Mouse (Mus musculus) hindbrain, embryonic 10.5 days (tissue): ENCODE data around the gene Thrap3. TPM values are rescaled to one million over a fixed set of nuclear protein-coding genes. Genes with fewer than 3 reads are reported as not detected.

Experiments used
- DNase-seq: peaks from one replicate; pipeline ENCODE4 v3.0.0-alpha.2; 2017; ENCODE audit warnings: low spot score
- H3K27ac ChIP-seq: fragments of 300-500 bp; sonication (generic); 2 replicates; pipeline ENCODE4 v1.5.1; 2016; ENCODE audit warnings: mild to moderate bottlenecking, moderate library complexity
- H3K27me3 ChIP-seq: fragments of 300-500 bp; sonication (generic); 2 replicates; pipeline ENCODE4 v1.6.1; 2016; ENCODE audit warnings: mild to moderate bottlenecking; ENCODE audit not compliant: poor library complexity, insufficient read depth, severe bottlenecking
- H3K36me3 ChIP-seq: fragments of 300-500 bp; sonication (generic); 2 replicates; pipeline ENCODE4 v1.6.1; 2016; ENCODE audit warnings: mild to moderate bottlenecking, moderate library complexity
- H3K4me1 ChIP-seq: fragments of 300-500 bp; sonication (generic); replicated peaks from 2 replicates; pipeline ENCODE4 v1.6.1; 2016; ENCODE audit warnings: mild to moderate bottlenecking
- H3K4me3 ChIP-seq: fragments of 300-500 bp; sonication (generic); 2 replicates; pipeline ENCODE4 v1.5.1; 2016; ENCODE audit warnings: mild to moderate bottlenecking, moderate library complexity
- H3K9me3 ChIP-seq: fragments of 300-500 bp; sonication (generic); 2 replicates; pipeline ENCODE4 v1.6.1; 2016; ENCODE audit warnings: mild to moderate bottlenecking, moderate library complexity
- WGBS: fragments of 180-500 bp; shearing (Covaris S2); methylation state at CpG from one replicate; pipeline ENCODE4 v1.1.7; 2016; 5-methylcytosine and 5-hydroxymethylcytosine counted together
- polyA plus RNA-seq: library from polyadenylated mRNA; unstranded; fragments of >200 nt; fragmentation: Nextera tagmentation; extraction: Ambion mirVana; gene quantifications from 2 replicates; pipeline ENCODE4 v1.2.1, GENCODE M21; 2016

The Thrap3 gene
- 230 and 252 TPM in 2 replicates for polyA plus RNA-seq

DNA sequence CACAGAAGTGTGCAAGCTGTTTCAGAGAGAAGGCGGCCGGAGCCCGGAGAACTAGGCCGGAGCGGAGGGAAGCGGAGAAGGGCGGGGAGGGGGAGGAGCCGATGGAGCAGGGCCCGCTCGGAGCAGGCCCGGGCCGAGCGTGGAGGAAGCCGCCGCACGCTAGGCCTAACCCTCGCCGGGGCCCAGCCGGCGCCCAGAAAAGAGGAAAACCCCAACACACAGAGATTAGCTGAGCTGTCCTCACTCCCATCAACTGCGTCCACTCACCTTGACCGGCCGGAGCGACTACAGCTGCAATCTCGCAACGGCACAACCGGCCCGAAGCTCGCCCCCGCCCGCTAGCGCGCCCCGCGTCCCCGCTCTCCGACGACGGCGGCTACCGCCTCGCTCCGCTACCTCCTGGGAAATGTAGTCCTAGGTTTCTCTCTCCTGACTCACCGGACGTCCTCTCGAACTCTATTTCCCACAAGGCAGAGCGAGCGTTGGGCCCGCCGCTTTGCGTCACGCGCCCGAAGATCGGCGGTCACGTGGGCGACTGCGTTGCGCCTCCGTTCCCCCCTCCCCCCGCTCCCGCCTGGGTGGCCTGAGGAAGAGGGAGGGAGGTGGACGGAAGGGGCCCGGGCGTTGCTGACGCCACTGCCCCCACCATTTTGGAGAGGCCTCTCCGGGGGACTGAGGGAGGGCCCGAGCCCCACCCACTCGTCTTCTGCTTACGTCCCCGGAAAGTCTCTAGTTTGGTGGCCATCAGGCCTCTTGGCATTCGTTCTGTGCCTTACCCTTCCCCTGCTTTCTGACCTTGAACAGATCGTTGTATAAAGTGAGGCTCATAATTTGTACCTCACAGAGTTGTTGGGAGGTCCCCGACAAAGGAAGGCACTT is at the start of gene Thrap3:
TSS of gene Thrap3 (minus strand) at position 458 of the 879 bp plus-strand sequence.
- Histone ChIP-seq H3K36me3 (peaks cover 32% of the 10 kb centered on the region), H3K27ac (peak within 1 kb of the TSS; percentile 97), H3K9me3 (no peaks in the 10 kb centered on the region), H3K4me3 (peak within 1 kb of the TSS; percentile 80), H3K27me3 (no peaks in the 10 kb centered on the region), H3K4me1 (peaks cover 30% of the 10 kb centered on the region)
- WGBS = under 1% methylated on average over 75 of the region's 75 CpGs
- DNase-seq = peak; percentile 99

DNA sequence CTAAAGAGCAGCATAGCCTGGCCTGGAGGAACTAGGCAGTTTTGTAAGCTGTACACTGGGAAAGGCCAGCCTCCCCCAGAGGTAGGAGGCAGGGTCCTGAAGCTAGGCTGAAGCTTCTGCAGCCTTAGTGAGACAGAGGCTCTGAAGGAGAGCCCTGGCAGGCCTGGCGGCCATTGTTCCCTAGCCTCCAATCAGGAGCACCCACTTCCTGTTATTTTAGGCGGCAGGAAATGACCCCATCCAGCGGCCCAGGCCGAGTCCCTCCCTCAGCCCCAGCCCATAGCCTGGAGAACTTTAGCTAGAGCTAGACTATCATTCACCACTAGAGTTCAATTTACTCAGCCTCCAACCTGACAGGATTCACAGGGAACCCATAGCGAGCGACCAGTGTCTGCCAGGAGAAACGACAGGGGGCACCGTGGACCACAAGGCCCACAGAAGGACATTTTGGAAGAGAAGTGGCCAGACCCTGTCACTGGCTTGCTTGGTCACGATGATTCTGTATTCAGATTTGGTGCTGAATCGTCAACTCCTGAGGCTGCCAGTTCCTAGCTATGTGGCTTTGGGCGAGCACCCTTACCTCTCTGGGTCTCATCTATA is 49.2 kb upstream of the Thrap3 start:
- peaks cover 57% of the 10 kb centered on the region for H3K36me3 ChIP-seq

DNA sequence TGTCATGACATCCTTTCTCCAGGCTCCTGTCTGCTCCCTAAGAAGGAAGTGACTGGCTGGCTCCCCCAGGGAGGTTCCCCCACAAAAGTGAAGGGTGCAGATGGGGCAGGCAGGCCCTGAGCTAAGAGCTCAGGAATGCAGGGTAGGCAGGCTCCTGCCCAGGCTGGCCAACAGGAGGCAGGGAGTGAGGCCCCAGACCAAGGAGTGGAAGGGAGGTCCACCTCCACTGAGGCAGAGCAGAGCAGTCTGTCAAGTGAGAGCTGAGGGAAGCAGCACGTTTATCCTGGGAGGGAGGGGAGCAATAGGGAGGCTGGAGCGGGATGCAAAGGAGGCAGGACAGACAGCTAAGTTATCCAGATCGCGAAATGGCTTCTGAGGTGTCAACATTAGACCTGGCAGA is 48.1 kb upstream of the Thrap3 start:
- H3K27ac ChIP-seq = peak overlapping the region; percentile 74
- no peak for DNase-seq
- H3K4me3 ChIP-seq = no peak overlapping the region
- H3K36me3 ChIP-seq = peaks cover 68% of the 10 kb centered on the region
- H3K4me1 ChIP-seq = peaks cover 86% of the 10 kb centered on the region
- no peaks in the 10 kb centered on the region for H3K9me3 ChIP-seq
- no peaks in the 10 kb centered on the region for H3K27me3 ChIP-seq
- 58% methylated on average over 4 of the region's 4 CpGs for WGBS

More for the DNA sequence above, 49.2 kb upstream of the Thrap3 start:
- DNase-seq = no peak
- H3K4me3 ChIP-seq = peak overlapping the region; percentile 29
- H3K27me3 ChIP-seq = no peaks in the 10 kb centered on the region
- WGBS = 65% methylated on average over 11 of the region's 11 CpGs
- no peaks in the 10 kb centered on the region for H3K9me3 ChIP-seq
- peaks cover 85% of the 10 kb centered on the region for H3K4me1 ChIP-seq
- peak overlapping the region; percentile 74 for H3K27ac ChIP-seq

DNA sequence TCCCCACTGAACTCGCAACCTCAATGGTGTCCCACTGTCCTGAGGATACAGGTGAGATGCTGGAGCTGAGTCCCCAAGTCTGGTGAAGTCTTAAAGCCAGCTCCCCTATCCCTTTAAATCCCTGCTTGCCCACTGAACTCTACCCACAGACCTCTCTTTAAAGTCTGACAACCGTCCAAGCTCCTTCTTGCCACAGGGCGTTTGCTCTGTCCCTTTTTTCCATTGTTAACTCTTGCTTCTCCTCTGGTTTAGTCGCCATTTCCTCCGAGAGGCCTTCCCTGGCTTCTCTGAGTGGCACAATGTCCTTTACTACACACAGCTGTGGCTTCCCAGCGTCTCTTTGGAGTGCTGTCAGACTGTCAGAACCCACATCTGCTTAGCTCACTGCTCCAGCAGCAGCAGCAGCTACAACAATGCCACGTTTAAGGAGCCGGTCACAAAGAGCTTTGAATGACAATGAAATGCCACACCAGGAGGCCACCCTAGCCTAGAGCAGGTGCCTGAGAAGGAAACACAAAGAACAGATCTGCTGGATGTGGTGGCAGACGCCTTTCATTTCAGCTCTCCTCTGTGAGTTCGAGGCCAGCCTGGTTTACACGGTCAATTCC is 45.8 kb upstream of the Thrap3 start:
- peak; percentile 70 for DNase-seq

DNA sequence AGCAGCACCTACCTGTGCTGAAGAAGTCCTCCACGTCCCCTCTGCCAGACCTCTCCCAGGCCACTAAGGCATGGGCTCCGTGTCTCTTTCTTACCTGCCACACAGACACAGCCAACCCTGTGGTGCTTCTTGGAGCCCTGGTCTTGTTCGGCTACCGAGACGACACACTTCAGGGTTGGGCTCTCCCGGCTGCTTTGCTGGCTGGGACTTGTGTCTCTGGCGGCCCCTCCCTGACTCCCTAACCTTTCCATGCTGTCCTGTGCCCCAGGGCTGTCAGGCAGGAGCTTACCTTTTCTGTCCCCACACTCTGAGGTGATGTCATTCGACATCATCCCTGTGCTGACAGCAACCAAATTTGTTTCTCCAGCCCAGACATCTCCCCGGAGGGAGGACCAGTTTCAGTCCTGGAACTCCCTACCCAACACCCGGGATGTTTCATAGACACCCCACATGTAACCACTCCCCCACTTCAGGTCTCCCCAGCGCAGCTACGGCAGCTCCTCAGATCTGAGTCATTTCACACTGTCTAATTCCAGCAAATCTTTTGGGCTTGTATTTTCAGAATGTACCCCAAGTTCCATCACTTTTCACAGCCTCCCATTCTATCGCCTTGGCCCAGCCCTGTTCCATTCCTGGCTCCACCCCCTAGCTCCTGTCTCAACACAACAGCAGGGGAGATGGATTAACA is 43.8 kb upstream of the Thrap3 start:
- Histone ChIP-seq H3K27me3 (no peaks in the 10 kb centered on the region), H3K27ac (no peak overlapping the region), H3K9me3 (no peaks in the 10 kb centered on the region), H3K4me1 (peaks cover 58% of the 10 kb centered on the region), H3K4me3 (no peak overlapping the region), H3K36me3 (peaks cover 83% of the 10 kb centered on the region)
- no peak for DNase-seq
- 84% methylated on average over 13 of the region's 13 CpGs for whole genome bisulfite sequencing

More for the DNA sequence above, 45.8 kb upstream of the Thrap3 start:
- Histone ChIP-seq H3K27me3 (no peaks in the 10 kb centered on the region), H3K4me3 (0 out of 2 replicates have a peak overlapping the region, but pooled peaks have one; percentile 6), H3K36me3 (peaks cover 82% of the 10 kb centered on the region), H3K9me3 (no peaks in the 10 kb centered on the region), H3K4me1 (peaks cover 66% of the 10 kb centered on the region), H3K27ac (peak overlapping the region; percentile 83)
- WGBS = 19% methylated on average over 11 of the region's 11 CpGs

DNA sequence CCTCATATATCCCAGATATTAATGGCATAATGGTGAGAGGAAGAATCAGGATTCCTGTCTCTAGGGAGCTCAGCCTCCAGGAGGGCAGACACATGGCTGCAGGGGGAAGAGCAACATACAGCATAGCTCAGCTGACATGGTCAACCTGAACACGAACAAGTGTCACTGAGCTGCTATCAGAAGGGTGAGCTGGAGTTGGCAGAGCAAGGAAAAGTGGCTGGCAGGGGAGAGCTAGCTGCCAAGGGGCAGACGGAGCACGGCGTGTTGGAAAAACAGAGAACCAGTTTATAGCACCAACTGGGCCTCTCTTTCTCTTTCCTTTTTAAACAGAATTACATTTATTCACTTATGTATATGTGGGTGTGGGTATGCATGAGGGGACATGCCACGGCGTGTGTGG is 40.0 kb upstream of the Thrap3 start:
- H3K27ac ChIP-seq = no peak overlapping the region
- no peaks in the 10 kb centered on the region for H3K27me3 ChIP-seq
- no peaks in the 10 kb centered on the region for H3K9me3 ChIP-seq
- H3K4me3 ChIP-seq = no peak overlapping the region
- peaks cover 33% of the 10 kb centered on the region for H3K4me1 ChIP-seq
- no peak for DNase-seq
- H3K36me3 ChIP-seq = peaks cover 94% of the 10 kb centered on the region
- 94% methylated on average over 6 of the region's 6 CpGs for WGBS

DNA sequence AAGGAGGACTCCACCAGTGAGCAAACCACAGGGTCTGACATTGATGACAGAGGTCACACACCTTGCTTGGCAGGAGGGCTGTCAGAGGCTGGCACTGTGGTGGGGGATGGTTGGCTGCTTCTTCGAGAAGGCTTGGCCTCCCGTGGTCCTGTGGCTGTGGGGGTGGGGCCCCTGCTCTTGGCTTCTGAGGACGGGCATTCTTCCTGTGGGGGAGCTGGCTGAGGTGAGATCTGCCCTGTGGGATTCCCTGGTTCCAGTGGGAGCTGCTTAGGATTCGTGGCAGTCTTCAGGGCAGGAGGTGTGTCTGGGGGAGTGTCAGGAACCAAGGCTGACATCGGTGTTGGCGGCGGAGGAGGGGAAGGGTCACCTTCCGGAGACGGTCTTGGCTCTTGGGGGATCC is 39.4 kb upstream of the Thrap3 start:
- H3K4me1 ChIP-seq = peaks cover 31% of the 10 kb centered on the region
- peaks cover 95% of the 10 kb centered on the region for H3K36me3 ChIP-seq
- H3K27ac ChIP-seq = no peak overlapping the region
- no peak overlapping the region for H3K4me3 ChIP-seq
- no peaks in the 10 kb centered on the region for H3K9me3 ChIP-seq
- H3K27me3 ChIP-seq = no peaks in the 10 kb centered on the region
- 54% methylated on average over 9 of the region's 9 CpGs for WGBS
- no peak for DNase-seq

DNA sequence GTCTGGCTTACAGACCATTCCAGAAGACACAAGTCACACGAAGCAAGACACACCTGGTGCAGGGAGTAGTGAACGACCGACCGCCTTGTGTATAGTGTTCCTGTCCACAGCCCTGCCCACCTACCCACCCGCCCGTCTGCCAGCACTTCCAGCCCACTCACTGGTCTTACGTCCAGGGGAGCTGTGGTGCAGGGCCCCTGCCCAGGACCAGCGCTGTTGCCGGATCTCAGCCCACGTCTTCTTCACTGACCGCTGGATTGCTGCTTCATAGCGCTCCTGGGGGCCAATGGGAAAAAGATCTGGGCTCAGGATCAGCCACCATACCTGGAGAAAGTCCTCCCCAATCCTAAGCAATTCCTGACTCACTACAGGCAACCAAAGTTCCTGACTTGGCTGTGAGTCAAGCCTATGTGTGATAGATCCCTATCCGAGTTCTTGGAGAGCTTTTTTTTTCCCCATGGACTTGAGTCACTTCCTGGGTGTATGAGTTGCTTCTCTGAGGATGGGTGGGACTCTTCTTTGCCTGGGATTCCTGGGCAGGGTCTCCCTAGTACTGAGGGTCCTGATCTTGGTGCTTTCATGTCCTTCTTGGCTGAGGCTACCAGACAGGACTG is 37.4 kb upstream of the Thrap3 start:
- Histone ChIP-seq H3K27me3 (no peaks in the 10 kb centered on the region), H3K36me3 (peaks cover 95% of the 10 kb centered on the region), H3K27ac (no peak overlapping the region), H3K9me3 (no peaks in the 10 kb centered on the region), H3K4me1 (peaks cover 30% of the 10 kb centered on the region), H3K4me3 (no peak overlapping the region)
- WGBS = 92% methylated on average over 13 of the region's 13 CpGs
- DNase-seq = no peak

DNA sequence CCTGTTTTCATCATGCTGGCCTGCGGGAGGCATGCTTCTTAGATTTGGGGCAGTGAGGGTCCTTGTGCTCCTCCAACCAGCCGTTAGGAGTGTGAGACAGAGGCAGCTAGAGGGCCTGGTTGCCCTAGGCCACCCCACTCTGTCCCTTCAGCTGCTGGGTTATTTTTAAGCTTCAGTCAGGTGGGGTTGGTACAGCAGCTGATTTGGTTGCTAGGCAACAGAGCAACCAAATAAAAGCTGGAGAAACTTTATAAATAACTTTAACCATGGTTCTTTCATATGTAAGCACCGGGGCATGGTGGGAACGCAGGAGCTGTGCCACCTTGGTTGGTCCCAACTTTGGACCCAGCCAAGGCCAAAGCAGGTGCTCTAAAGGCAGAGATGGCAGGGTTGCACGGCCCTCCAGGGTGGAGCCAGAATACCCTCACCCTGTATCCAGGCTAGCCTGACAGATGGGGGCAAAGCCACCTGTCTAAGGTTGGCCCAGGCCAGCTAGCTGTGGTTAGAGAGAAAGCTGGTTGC is 35.2 kb upstream of the Thrap3 start:
- Histone ChIP-seq H3K27ac (no peak overlapping the region), H3K36me3 (peaks cover 100% of the 10 kb centered on the region), H3K9me3 (no peaks in the 10 kb centered on the region), H3K4me3 (no peak overlapping the region), H3K27me3 (no peaks in the 10 kb centered on the region), H3K4me1 (peaks cover 28% of the 10 kb centered on the region)
- no peak for DNase-seq
- 72% methylated on average over 5 of the region's 5 CpGs for WGBS

DNA sequence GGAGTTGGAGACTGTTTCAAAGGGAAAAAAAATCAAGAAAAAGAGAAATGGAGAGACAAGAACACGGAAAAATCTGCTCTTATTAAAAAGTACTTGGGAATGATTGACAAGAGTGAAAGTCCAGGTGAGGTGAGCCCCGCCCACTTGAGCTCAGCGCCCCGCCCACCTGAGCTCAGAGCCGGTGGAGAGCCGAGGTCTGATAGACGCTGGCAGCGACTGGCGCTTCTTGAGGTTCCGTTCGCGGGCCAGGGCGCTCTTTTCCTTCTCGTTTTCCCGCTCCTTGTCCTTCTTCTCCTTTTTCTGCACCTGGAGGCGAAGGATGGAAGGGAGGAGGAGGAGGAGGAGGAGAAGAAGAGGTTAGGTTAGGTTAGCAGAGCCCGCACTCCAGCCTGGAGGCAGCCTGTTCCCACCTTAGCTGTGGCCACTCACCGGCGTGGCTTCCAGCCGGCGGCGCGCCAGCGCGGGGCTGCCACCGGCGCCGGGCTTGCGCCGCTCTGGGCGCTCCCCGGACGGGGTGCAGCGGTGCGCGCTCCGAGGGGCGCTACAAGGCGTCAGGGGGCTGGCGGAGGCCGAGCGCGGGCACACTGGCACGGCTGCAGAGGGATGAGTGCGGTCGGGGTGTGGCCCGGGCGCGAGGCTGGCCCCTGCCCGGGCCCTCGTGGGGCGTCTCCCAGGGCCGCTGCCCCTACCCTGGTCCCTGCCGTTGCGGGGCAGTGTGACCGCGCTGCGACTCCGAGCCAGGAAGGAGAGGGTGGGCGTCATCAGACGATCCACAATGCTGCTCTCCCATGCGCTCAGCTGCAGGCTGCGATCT is 34.1 kb upstream of the Thrap3 start:
- no peak overlapping the region; the same call in 1 of the 2 replicates for H3K27ac ChIP-seq
- H3K9me3 ChIP-seq = no peaks in the 10 kb centered on the region
- no peaks in the 10 kb centered on the region for H3K27me3 ChIP-seq
- WGBS = 51% methylated on average over 63 of the region's 63 CpGs
- DNase-seq = no peak
- H3K4me3 ChIP-seq = 0 out of 2 replicates have a peak overlapping the region, but pooled peaks have one; percentile 13
- H3K4me1 ChIP-seq = peaks cover 18% of the 10 kb centered on the region
- H3K36me3 ChIP-seq = peaks cover 100% of the 10 kb centered on the region

DNA sequence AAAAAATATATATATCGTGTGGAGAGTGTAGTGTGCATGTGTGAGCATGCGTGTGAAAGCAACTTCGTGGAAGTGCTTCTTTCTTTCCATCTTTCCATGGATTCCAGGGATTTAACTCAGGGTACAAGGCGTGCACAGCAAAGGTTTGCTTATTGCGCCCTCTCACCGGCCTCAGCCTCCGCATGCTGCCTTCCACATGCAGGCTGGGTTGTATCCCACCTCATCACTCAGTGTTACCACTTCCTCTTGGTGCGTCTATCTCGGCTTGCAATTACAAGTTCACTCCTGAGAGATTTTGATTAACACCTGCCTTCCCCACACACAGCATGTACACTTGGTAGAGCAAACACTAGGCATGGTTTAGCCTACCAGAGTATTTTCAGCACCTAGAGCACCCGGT is 32.6 kb upstream of the Thrap3 start:
- Histone ChIP-seq H3K4me3 (no peak overlapping the region), H3K27me3 (no peaks in the 10 kb centered on the region), H3K9me3 (no peaks in the 10 kb centered on the region), H3K36me3 (peaks cover 100% of the 10 kb centered on the region), H3K27ac (no peak overlapping the region), H3K4me1 (peaks cover 18% of the 10 kb centered on the region)
- 94% methylated on average over 10 of the region's 10 CpGs for WGBS
- no peak for DNase-seq
